14 mouse cellular contexts compared by ENCODE assay signal in genomic region chr4:148391714-148392310, GRCm38 (mm10). TPM values are rescaled to one million over a fixed set of nuclear protein-coding genes. Genes with fewer than 3 reads are reported as not detected.
DNase-seq lines count a peak whose midpoint lies in the region; ATAC-seq lines count a peak whose summit lies in the region.
"Had no signal": no experiment of that assay in that cellular context is flagged by ENCODE, and none has a peak within 500 bp of the region (broad histone marks: within the 10 kb centered on the region; RNA-seq: fewer than 3 reads in every experiment).

No protein-coding gene starts in this region.

- no peaks in the 10 kb centered on the region for H3K9me3 ChIP-seq in hindbrain, embryonic 10.5 days
- H3K9me3 ChIP-seq in midbrain, embryonic 11.5 days (ENCODE audit: control insufficient read depth, low read length): no peaks in the 10 kb centered on the region
- H3K9me3 ChIP-seq in neural tube, embryonic 15.5 days (replicated peaks): no peaks in the 10 kb centered on the region
- H3K9me3 ChIP-seq in intestine, embryonic 16.5 days (ENCODE audit: control insufficient read depth, low read length): no peaks in the 10 kb centered on the region
- H3K9me3 ChIP-seq: heart, embryonic 15.5 days; liver, embryonic 15.5 days had no signal

- 67% methylated on average over 21 of the region's 21 CpGs for WGBS in hindbrain, embryonic 10.5 days
- 69% methylated on average over 21 of the region's 21 CpGs for WGBS in midbrain, embryonic 11.5 days
- 24% methylated on average over 21 of the region's 21 CpGs for WGBS in neural tube, embryonic 15.5 days
- WGBS in intestine, embryonic 16.5 days: 59% methylated on average over 21 of the region's 21 CpGs

- H3K4me3 ChIP-seq in hindbrain, embryonic 10.5 days: no peak overlapping the region
- H3K4me3 ChIP-seq in midbrain, embryonic 11.5 days (ENCODE audit: low read depth, low read length): no peak overlapping the region
- H3K4me3 ChIP-seq in neural tube, embryonic 15.5 days (replicated peaks): peak overlapping the region; percentile 15; the same call in 1 of the 2 replicates
- no peak overlapping the region for H3K4me3 ChIP-seq in intestine, embryonic 16.5 days (ENCODE audit: low read length)
- H3K4me3 ChIP-seq: heart, embryonic 15.5 days; liver, embryonic 15.5 days had no signal

- peaks cover 68% of the 10 kb centered on the region for H3K4me1 ChIP-seq in hindbrain, embryonic 10.5 days (replicated peaks)
- peaks cover 18% of the 10 kb centered on the region for H3K4me1 ChIP-seq in midbrain, embryonic 11.5 days (ENCODE audit: control insufficient read depth, insufficient read depth, low read length)
- peaks cover 48% of the 10 kb centered on the region for H3K4me1 ChIP-seq in neural tube, embryonic 15.5 days
- no peaks in the 10 kb centered on the region for H3K4me1 ChIP-seq in intestine, embryonic 16.5 days (ENCODE audit: control insufficient read depth, insufficient read depth, low read length)
- H3K4me1 ChIP-seq: heart, embryonic 15.5 days; liver, embryonic 15.5 days had no signal

- no peaks in the 10 kb centered on the region for H3K36me3 ChIP-seq in hindbrain, embryonic 10.5 days
- H3K36me3 ChIP-seq in midbrain, embryonic 11.5 days (ENCODE audit: control insufficient read depth, insufficient read depth, low read length): no peaks in the 10 kb centered on the region
- no peaks in the 10 kb centered on the region for H3K36me3 ChIP-seq in neural tube, embryonic 15.5 days
- no peaks in the 10 kb centered on the region for H3K36me3 ChIP-seq in intestine, embryonic 16.5 days (ENCODE audit: control insufficient read depth, insufficient read depth, low read length)
- H3K36me3 ChIP-seq: heart, embryonic 15.5 days; liver, embryonic 15.5 days had no signal

- DNase-seq in right cerebral cortex, postnatal 10 days (ENCODE audit: low spot score in 2 of 2): peak; percentile 47 to 52
- no peak for DNase-seq in right cerebral cortex, postnatal 25 days
- DNase-seq in hindbrain, embryonic 10.5 days (ENCODE audit: low spot score): no peak
- DNase-seq in midbrain, embryonic 11.5 days (ENCODE audit: low spot score, missing footprints): no peak
- no peak for DNase-seq in kidney, postnatal 4 days
- no peak for DNase-seq in layer of hippocampus, adult 11-12 months (ENCODE audit: low spot score)
- DNase-seq: cerebellum, adult 18-20 months; kidney, postnatal 14 days; lung, postnatal 36 days; thymus, adult 18-20 months had no signal

- H3K27me3 ChIP-seq in hindbrain, embryonic 10.5 days (ENCODE audit: insufficient read depth, poor library complexity, severe bottlenecking): no peaks in the 10 kb centered on the region
- H3K27me3 ChIP-seq in midbrain, embryonic 11.5 days (ENCODE audit: control insufficient read depth, insufficient read depth, low read length): no peaks in the 10 kb centered on the region
- no peaks in the 10 kb centered on the region for H3K27me3 ChIP-seq in neural tube, embryonic 15.5 days (replicated peaks)
- H3K27me3 ChIP-seq in intestine, embryonic 16.5 days (replicated peaks; ENCODE audit: control insufficient read depth, insufficient read depth, low read length): no peaks in the 10 kb centered on the region
- H3K27me3 ChIP-seq: liver, embryonic 15.5 days had no signal

- peak; percentile 41; the same call in 1 of the 2 replicates for ATAC-seq in midbrain, embryonic 11.5 days (ENCODE audit: low FRiP score)
- peak; percentile 44; the same call in 1 of the 2 replicates for ATAC-seq in neural tube, embryonic 15.5 days (ENCODE audit: low FRiP score)
- ATAC-seq in intestine, embryonic 16.5 days: no peak

- no peak overlapping the region for H3K9ac ChIP-seq in midbrain, embryonic 11.5 days (ENCODE audit: low read length)
- H3K9ac ChIP-seq in neural tube, embryonic 15.5 days (replicated peaks): peak overlapping the region; percentile 42
- H3K9ac ChIP-seq in intestine, embryonic 16.5 days (ENCODE audit: low read depth, low read length): no peak overlapping the region
- H3K9ac ChIP-seq: heart, embryonic 15.5 days; liver, embryonic 15.5 days had no signal

- H3K27ac ChIP-seq in hindbrain, embryonic 10.5 days: peak overlapping the region; percentile 69
- no peak overlapping the region for H3K27ac ChIP-seq in midbrain, embryonic 11.5 days (ENCODE audit: low read depth, low read length)
- peak overlapping the region; percentile 78 for H3K27ac ChIP-seq in neural tube, embryonic 15.5 days (replicated peaks)
- H3K27ac ChIP-seq in intestine, embryonic 16.5 days (ENCODE audit: low read length): no peak overlapping the region
- H3K27ac ChIP-seq: heart, embryonic 15.5 days; liver, embryonic 15.5 days had no signal

- no peak overlapping the region for H3K4me2 ChIP-seq in midbrain, embryonic 11.5 days
- H3K4me2 ChIP-seq in neural tube, embryonic 15.5 days: peak overlapping the region; percentile 50
- H3K4me2 ChIP-seq in intestine, embryonic 16.5 days (ENCODE audit: low read depth, low read length): no peak overlapping the region
- H3K4me2 ChIP-seq: heart, embryonic 15.5 days; liver, embryonic 15.5 days had no signal

RNA-seq across cellular contexts. Expression of gene Ubiad1, which starts 52.8 kb away (rescaled TPM):
- polyA plus RNA-seq in hindbrain, embryonic 10.5 days (2016; fragmentation: Nextera tagmentation; extraction: Ambion mirVana): 25.0 and 25.8 TPM in 2 replicates
- 15.5 and 15.8 TPM in 2 replicates for polyA plus RNA-seq in midbrain, embryonic 11.5 days (2014; fragmentation: Nextera tagmentation; extraction: Ambion mirVana)
- polyA plus RNA-seq in neural tube, embryonic 15.5 days (2015; fragmentation: Nextera tagmentation; extraction: Ambion mirVana): 17.7 and 19.7 TPM in 2 replicates
- 23.6 and 24.6 TPM in 2 replicates for polyA plus RNA-seq in intestine, embryonic 16.5 days (2015; fragmentation: Nextera tagmentation; extraction: Ambion mirVana)

RNA-seq across cellular contexts. Expression of gene Mtor, which starts 56.6 kb away (rescaled TPM):
- polyA plus RNA-seq in hindbrain, embryonic 10.5 days (2016; fragmentation: Nextera tagmentation; extraction: Ambion mirVana): 25.1 and 25.3 TPM in 2 replicates
- polyA plus RNA-seq in midbrain, embryonic 11.5 days (2014; fragmentation: Nextera tagmentation; extraction: Ambion mirVana): 30.5 and 30.9 TPM in 2 replicates
- 17.7 and 21.4 TPM in 2 replicates for polyA plus RNA-seq in neural tube, embryonic 15.5 days (2015; fragmentation: Nextera tagmentation; extraction: Ambion mirVana)
- 9.2 and 10.9 TPM in 2 replicates for polyA plus RNA-seq in intestine, embryonic 16.5 days (2015; fragmentation: Nextera tagmentation; extraction: Ambion mirVana)

Comparison
In these comparisons a context has a peak if more than half of its experiments do, and no peak if none do; other contexts are left out.
1. DNase-seq: peak in right cerebral cortex, postnatal 10 days (2 of 2); none in right cerebral cortex, postnatal 25 days (single experiment), hindbrain, embryonic 10.5 days (single experiment), midbrain, embryonic 11.5 days (single experiment), kidney, postnatal 4 days (0 of 2) and layer of hippocampus, adult 11-12 months (single experiment).
2. H3K27ac ChIP-seq: peak in hindbrain, embryonic 10.5 days (single experiment) and neural tube, embryonic 15.5 days (single experiment); none in midbrain, embryonic 11.5 days (single experiment) and intestine, embryonic 16.5 days (single experiment).